Mouse (Mus musculus) forebrain, postnatal 0 days (tissue): ENCODE results near the gene Ctss. TPM values are rescaled to one million over a fixed set of nuclear protein-coding genes. Genes with fewer than 3 reads are reported as not detected.

Experiments
- ATAC-seq: fragments of 200-750 bp; cut with Nextera tagmentation; 2 replicates; pipeline ENCODE4 v1.8.0; 2017; ENCODE audit warnings: mild to moderate bottlenecking, moderate library complexity
- DNase-seq: peaks from one replicate; pipeline ENCODE4 v3.0.0-alpha.2; 2015
- H3K27ac ChIP-seq: fragments of 300-500 bp; sonication (generic); 2 replicates; pipeline ENCODE4 v1.5.1; 2014; ENCODE audit warnings: low read depth, mild to moderate bottlenecking, antibody characterized with exemption, low read length, moderate library complexity, mixed read lengths
- H3K27me3 ChIP-seq: fragments of 300-500 bp; sonication (generic); 2 replicates; pipeline ENCODE4 v1.6.1; 2014; ENCODE audit warnings: mild to moderate bottlenecking, low read length, mixed read lengths; ENCODE audit not compliant: insufficient read depth
- H3K36me3 ChIP-seq: fragments of 300-500 bp; sonication (generic); 2 replicates; pipeline ENCODE4 v1.6.1; 2014; ENCODE audit warnings: mild to moderate bottlenecking, moderate library complexity; ENCODE audit not compliant: insufficient read depth
- H3K4me1 ChIP-seq: fragments of 300-500 bp; sonication (generic); 2 replicates; pipeline ENCODE4 v1.6.1; 2014; ENCODE audit warnings: antibody characterized with exemption; ENCODE audit not compliant: insufficient read depth
- H3K4me2 ChIP-seq: fragments of 300-500 bp; sonication (generic); 2 replicates; pipeline ENCODE4 v1.6.1; 2014; ENCODE audit warnings: low read depth, mild to moderate bottlenecking, moderate library complexity
- H3K4me3 ChIP-seq: fragments of 300-500 bp; sonication (generic); 2 replicates; pipeline ENCODE4 v1.5.1; 2014; ENCODE audit warnings: low read depth, low read length, mixed read lengths
- H3K9ac ChIP-seq: fragments of 300-500 bp; sonication (generic); 2 replicates; pipeline ENCODE4 v1.6.1; 2014; ENCODE audit warnings: mild to moderate bottlenecking
- H3K9me3 ChIP-seq: fragments of 300-500 bp; sonication (generic); 2 replicates; pipeline ENCODE4 v1.6.1; 2016; ENCODE audit warnings: low read length
- CTCF ChIP-seq: sonication (generic); IDR thresholded peaks from 2 replicates; pipeline ENCODE4 v1.5.1; 2016; ENCODE audit warnings: antibody characterized with exemption, control low read depth, low read depth
- WGBS: fragments of 180-500 bp; shearing (Covaris S2); extraction: QIAGEN DNeasy Blood & Tissue Kit; methylation state at CpG from one replicate; pipeline ENCODE4 v1.1.7; 2014; 5-methylcytosine and 5-hydroxymethylcytosine counted together
- polyA plus RNA-seq: library from polyadenylated mRNA; unstranded; fragments of >200 nt; fragmentation: Nextera tagmentation; extraction: Ambion mirVana; gene quantifications from 2 replicates; pipeline ENCODE4 v1.2.1, GENCODE M21; 2015
- total RNA-seq: library from RNA; depleted of rRNA; stranded (reverse); fragments of >200 nt; gene quantifications from 2 replicates; pipeline ENCODE4 v1.2.3, GENCODE M21; 2014

Ctss gene
- total and polyA plus RNA-seq, 2 experiments from 2014 or later: 20.3 to 23.1 TPM

- Histone ChIP-seq H3K4me2 (no peak within 1 kb of the TSS), H3K4me3 (no peak within 1 kb of the TSS), H3K9me3 (no peaks in the 10 kb centered on the region), H3K27ac (no peak within 1 kb of the TSS), H3K9ac (no peak within 1 kb of the TSS), H3K27me3 (no peaks in the 10 kb centered on the region), H3K4me1 (no peaks in the 10 kb centered on the region), H3K36me3 (peaks cover 25% of the 10 kb centered on the region)
- ATAC-seq (no peak), DNase-seq (no peak)
- WGBS: 87% methylated on average over 7 of the region's 7 CpGs
- TF ChIP-seq CTCF: no peak
Measured at GRCm38 (mm10) chr3:95499024-95499423, 27.6 kb upstream of the Ctss start, which contains the start of gene Ctsk. Gene Ctsk, plus strand, starts transcription at chr3:95499256.

DNA sequence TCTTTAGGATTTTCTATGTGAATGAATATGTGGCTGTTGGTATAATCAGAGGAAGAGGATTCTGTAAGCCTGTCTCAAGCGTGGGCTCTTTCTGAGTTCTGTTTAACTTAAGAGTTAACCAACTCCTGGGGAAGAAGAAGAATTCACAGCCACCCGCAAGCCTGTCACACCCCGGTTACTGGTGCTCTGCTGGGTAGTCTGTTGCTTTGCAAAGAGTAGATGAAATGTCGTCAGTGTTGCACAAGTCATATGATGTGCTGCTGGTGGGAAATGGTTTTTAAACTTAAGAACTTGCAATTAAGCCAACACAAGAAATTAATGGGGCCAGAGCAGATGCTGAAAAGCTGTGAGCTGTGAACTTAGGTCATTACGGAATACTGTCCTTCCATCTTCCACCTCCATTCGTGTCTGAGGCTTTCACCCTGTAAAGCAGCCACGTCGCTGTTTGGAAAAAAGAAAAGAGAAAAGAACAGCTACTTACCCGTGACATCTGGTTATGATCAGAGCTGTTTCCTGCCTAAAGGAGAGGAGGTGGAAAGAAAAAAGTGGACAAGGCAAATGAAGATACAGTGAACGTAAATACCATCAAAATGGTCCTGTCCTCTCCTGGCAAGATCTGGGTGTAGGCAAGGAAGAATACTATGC lies 27.0 kb upstream of the Ctss start:
- no peak for DNase-seq
- H3K9me3 ChIP-seq: no peaks in the 10 kb centered on the region
- ATAC-seq: no peak
- peaks cover 19% of the 10 kb centered on the region for H3K36me3 ChIP-seq
- no peaks in the 10 kb centered on the region for H3K4me1 ChIP-seq
- WGBS: 73% methylated on average over 10 of the region's 10 CpGs
- H3K27ac ChIP-seq: no peak overlapping the region
- no peak overlapping the region for H3K4me3 ChIP-seq
- no peak overlapping the region for H3K9ac ChIP-seq
- no peak overlapping the region for H3K4me2 ChIP-seq
- TF ChIP-seq CTCF: no peak
- H3K27me3 ChIP-seq: no peaks in the 10 kb centered on the region

GRCm38 (mm10) chr3:95502312-95502711 lies 24.3 kb upstream of the Ctss start:
- Histone ChIP-seq H3K4me1 (no peaks in the 10 kb centered on the region), H3K9ac (no peak overlapping the region), H3K9me3 (no peaks in the 10 kb centered on the region), H3K4me3 (no peak overlapping the region), H3K4me2 (no peak overlapping the region), H3K27me3 (no peaks in the 10 kb centered on the region), H3K27ac (no peak overlapping the region), H3K36me3 (peaks cover 2% of the 10 kb centered on the region; the same call in 1 of the 2 replicates)
- WGBS: 53% methylated on average over 2 of the region's 2 CpGs
- TF ChIP-seq CTCF: no peak
- DNase-seq: no peak
- ATAC-seq: no peak

DNA sequence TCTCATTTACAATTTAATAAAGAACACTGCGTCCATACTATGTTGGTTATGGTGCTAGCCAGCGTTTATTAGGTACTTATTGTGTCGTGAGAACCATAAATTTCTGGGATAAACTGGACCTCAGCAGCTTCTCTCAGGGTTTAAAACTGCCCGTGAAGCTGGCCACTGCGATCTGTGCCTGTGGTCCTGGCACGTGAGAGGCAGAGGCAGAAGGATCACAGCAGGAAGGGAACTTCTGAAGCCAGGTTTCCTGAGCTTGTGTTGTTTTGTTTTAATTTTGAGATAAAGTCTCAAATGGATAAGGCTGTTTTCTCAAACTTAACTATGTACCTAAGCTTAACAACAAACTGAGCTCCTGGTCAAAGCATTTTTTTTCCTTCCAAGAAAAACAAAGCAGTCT lies 17.2 kb upstream of the Ctss start:
- no peak for DNase-seq
- 78% methylated on average over 6 of the region's 6 CpGs for WGBS

GRCm38 (mm10) chr3:95511611-95512180 lies 14.9 kb upstream of the Ctss start:
- no peaks in the 10 kb centered on the region for H3K4me1 ChIP-seq
- H3K4me2 ChIP-seq: no peak overlapping the region
- H3K4me3 ChIP-seq: no peak overlapping the region
- TF ChIP-seq CTCF: no peak
- 0 out of 2 replicates have a peak, but pooled peaks cover 6% of the 10 kb centered on the region for H3K36me3 ChIP-seq
- WGBS: 79% methylated on average over 9 of the region's 9 CpGs
- H3K9ac ChIP-seq: no peak overlapping the region
- ATAC-seq (no peak), DNase-seq (no peak)
- no peaks in the 10 kb centered on the region for H3K9me3 ChIP-seq
- H3K27ac ChIP-seq: no peak overlapping the region
- H3K27me3 ChIP-seq: no peaks in the 10 kb centered on the region

More for the DNA sequence above, 17.2 kb upstream of the Ctss start:
- ATAC-seq: no peak
- no peak overlapping the region for H3K4me3 ChIP-seq
- H3K4me2 ChIP-seq: no peak overlapping the region
- no peaks in the 10 kb centered on the region for H3K9me3 ChIP-seq
- H3K9ac ChIP-seq: no peak overlapping the region
- peaks cover 9% of the 10 kb centered on the region; the same call in 1 of the 2 replicates for H3K36me3 ChIP-seq
- no peaks in the 10 kb centered on the region for H3K27me3 ChIP-seq
- no peak overlapping the region for H3K27ac ChIP-seq
- H3K4me1 ChIP-seq: no peaks in the 10 kb centered on the region
- no peak for TF ChIP-seq CTCF

DNA sequence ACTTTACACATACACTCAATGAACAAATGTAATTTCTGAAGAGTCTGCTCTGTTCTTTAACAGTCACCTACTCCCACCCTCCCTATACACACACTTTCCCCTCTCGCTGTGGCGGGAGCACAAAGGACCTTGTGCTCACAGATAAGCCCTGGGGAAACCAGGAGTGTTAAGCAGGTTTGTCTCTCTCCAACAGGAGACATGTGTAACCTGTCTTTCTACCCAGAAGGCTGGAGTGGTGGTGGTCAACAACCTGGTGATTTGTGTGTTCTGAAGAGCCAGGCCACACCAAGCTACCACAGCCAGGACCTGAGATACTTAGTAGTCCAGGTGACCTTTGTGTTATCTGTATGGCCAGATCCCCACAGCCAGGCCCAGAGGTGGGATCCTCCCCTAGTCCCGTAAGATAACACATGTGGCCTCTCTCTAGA lies 10.0 kb upstream of the Ctss start:
- Histone ChIP-seq H3K36me3 (no peaks in the 10 kb centered on the region), H3K4me2 (no peak overlapping the region), H3K27me3 (no peaks in the 10 kb centered on the region), H3K9ac (no peak overlapping the region), H3K9me3 (no peaks in the 10 kb centered on the region), H3K4me1 (no peaks in the 10 kb centered on the region), H3K4me3 (no peak overlapping the region), H3K27ac (no peak overlapping the region)
- WGBS: 95% methylated on average over 3 of the region's 3 CpGs
- ATAC-seq (no peak), DNase-seq (no peak)
- no peak for TF ChIP-seq CTCF

DNA sequence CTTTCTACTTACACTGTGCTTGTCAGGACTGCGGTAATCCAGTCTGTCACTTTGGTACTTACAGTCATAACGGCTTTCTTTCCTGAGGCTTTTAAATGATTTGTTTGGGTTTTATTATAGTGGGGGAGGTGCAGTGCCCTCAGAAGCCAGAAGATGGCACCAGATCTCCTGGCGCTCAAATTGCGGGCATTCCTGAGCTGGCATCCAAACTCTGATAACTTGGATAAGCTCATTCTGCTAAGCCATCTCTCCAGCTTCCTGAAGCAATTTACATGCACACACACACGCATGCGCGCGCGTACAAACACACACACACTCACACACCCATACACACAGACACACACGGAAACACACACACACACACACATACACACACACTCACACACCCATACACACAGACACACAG lies 9.1 kb upstream of the Ctss start:
- peak; percentile 91 for TF ChIP-seq CTCF
- H3K9me3 ChIP-seq: no peaks in the 10 kb centered on the region
- DNase-seq (peak; percentile 91), ATAC-seq (peak; percentile 92)
- H3K27ac ChIP-seq: no peak overlapping the region
- H3K4me3 ChIP-seq: no peak overlapping the region
- H3K36me3 ChIP-seq: no peaks in the 10 kb centered on the region
- no peak overlapping the region for H3K9ac ChIP-seq
- no peaks in the 10 kb centered on the region for H3K27me3 ChIP-seq
- 14% methylated on average over 10 of the region's 10 CpGs for WGBS
- H3K4me2 ChIP-seq: no peak overlapping the region
- no peaks in the 10 kb centered on the region for H3K4me1 ChIP-seq
